Mouse (Mus musculus): ENCODE results near the gene Phtf1.

Gene Phtf1

DNA sequence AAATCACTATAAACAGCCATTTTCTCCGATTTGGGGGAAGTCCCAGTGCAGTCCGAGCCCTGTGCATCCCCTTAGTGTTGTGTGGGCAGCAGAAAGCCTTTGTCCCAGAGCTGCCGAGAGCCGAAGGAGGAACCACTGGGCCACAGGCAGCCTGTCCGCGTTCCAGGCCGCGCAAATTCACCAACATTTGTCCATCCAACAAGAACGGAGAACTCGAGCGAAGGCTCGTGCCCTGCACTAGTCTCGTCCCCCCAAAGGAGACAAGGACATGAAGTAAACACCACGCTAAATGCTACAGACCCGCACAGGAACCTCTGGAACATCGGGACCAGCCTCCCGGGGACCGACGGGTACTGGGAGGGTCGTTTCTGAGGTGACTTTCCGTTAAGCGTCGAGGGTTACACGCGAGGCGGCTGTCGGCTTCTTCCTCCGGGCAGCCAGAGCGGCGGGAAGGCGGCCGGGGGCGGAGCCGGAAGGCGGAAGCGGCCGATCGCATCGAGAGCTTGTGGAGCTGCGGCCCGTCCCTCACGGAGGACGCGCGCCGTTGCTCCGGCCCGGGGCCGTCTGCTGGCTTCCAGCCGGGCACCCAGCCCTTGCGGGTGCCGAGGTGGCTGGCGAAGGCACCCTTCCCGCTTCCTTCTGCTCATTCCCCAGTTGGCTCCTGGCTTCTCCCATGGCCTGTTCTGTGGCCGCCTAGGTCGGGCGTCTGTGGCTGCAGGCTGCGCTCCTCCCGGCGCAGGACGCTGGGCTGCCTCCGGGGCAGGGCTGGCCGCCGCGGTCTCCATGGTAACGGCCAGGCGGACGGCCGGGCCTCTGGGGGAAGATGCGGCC is at the start of gene Phtf1:
TSS of gene Phtf1 (plus strand) at position 250 of the 831 bp plus-strand sequence.
- under 1% methylated on average over 69 of the region's 70 CpGs for WGBS

DNA sequence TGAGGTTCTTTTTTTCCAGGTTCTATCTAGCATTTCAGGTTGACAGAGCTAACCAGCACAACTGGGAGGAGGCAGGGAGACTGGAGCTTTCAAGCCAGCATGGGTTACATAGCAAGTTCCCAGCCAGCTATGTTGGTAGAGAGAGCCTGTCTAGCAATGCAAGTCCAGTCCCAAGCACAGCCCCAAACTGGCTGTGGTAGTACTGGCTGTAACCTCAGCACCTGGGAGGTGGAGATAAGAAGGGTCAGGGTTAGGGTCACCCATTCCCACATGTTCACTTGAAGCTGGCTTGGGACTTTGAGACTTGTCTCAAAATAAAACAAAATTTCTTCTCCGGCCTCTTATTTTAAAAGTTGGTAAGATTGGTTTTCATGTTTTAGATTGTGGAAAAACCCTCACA is 47.8 kb upstream of the Phtf1 start:
- WGBS = 89% methylated on average over 1 of the region's 1 CpGs

DNA sequence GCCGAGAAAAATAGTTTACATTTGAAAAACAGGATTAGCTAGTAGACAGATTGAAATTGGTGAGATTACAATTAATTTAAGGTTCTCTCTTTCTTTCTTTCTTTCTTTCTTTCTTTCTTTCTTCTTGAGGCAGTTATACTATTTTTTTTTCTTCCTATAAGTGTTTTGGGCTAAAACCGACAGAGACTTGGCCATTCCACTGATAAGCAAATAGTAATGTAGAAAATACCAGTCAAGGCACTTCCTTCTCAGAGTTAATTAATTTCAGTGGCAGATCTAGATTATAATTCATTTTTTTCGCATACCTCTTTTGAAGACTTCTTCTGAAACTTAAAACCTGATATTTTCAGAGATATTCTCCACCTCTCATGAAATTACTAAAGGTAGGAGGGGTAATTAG is 42.6 kb upstream of the Phtf1 start:
- WGBS = 73% methylated on average over 3 of the region's 3 CpGs

DNA sequence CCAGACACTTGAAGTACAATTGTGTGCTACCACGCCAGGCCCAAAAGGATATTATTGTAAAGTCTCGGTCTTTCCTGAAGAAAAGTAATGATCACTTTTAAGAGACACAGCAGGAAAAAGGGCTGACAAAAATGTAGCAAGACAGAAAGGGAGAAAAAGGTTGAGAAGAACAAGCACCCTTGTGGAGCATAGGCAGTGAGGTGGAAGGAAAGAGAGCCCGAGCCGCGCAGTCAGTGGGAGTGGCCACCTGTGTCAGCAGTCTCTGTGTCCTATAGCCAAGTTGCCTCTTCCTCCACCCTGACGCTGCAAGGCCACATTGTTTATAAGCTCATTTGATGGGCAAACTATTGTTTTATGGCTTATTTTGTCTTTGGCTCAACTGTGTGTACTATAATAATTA is 40.4 kb upstream of the Phtf1 start:
- WGBS = 33% methylated on average over 6 of the region's 6 CpGs

DNA sequence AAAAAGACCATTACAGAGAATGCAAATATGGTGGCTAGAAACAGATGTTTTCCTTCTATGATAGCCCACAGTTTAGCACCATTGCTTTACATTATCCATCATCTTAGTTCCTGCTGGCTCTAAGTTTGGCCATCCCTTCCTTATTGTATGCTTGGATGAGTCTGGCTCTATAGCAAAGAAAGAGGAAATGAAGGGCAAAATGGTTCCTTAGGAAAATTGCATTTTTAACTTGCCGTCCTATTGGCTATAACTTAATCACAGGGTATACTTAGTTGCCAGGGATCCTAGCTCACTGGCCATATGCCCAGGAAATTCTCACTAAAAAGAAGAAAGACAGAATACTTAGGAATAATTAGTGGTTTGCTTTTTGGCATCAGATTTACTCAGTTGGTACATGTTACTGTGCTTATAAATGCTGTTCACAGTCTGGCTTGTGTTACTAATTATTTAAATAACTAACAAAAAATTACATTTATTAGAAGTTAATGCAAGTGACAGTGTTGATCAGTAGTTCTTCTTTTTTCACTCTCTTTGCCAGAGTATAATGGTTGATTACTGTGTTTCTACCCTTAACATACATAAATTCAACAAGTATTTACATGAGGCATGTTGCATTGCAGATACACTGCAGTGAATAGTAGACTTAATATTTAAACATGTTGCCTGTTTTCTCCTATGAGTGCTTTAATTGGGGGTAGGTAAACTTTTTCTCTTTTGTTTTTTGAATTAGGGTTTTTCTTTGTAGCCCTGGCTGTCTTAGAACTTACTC is 22.9 kb upstream of the Phtf1 start:
- WGBS = 16% methylated on average over 1 of the region's 1 CpGs

DNA sequence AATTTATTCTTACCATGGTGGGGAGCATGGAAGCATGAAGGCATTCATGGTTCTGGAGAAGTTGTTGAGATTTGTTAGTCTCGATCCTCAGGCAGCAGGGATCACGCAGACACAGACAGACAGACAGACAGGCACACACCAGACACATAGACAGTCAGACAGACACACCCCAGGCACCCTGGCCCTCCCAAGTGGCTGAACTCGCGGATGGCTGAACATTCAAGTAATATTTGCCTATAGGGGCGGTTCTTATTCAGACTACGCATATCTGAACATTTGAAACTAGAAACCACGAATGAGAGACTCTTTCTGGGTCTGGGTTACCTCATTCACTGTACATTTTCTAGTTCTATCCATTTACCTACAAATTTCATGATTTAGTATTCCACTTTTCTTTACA is 19.2 kb upstream of the Phtf1 start:
- WGBS = 95% methylated on average over 7 of the region's 7 CpGs

DNA sequence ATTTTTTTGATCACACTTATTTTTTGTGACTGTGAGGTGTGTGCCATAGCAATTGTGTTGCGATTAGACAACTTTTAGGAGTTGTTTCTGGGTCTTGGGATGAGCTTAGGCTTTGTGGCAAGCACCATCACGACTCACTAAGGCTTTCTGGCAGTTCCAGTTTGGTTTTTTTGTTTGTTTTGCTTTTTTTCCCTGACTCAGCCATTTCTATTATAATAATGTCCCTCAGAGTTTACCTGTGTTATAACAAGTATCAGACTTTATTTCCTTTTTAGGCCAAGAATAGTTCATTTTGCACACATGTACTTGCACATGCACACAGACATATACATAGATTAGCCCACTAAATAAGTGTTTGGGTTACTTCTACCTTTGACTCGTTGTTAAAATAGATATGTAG is 7.3 kb upstream of the Phtf1 start:
- WGBS = 85% methylated on average over 3 of the region's 3 CpGs

DNA sequence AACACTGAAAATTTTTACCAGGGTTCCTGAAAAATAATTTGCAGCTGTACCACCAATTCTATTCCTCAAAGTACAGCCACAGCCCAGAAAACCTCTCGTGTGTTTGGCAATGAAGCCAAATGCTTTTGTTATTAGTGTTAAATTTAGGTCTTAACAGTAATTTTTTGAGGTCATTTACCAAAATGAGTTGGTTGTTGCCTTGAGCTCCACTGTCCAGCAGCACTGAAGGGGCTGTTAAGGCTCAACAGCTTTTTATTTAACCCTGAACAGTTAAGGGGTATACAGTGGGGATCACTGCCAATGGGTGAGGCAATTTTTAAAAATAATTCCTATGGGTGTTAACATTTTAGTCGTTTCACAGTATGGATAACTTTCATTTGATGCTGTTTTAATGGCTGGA is 679 bp upstream of the Phtf1 start:
- 4% methylated on average over 2 of the region's 2 CpGs for WGBS

DNA sequence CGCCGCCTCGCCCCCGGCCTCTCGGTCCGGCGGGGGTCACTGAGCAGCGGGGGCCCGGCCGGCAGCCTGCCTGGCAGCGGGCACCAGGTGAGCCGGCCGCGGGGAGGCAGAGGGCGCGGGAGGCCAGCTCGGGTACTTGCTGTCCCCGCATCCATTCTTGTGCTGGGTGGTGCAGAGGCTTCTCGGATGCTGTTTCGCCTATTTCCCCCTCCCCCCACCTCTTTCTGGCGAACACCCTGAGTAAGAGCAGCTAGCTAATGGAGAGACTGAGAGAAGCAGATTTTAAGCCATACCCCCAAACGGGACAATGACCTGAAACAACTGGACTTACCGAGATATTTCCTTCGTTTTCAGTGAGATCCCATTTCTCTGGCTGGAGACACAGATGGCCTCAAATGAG is 791 bp downstream of the Phtf1 start:
- WGBS = under 1% methylated on average over 24 of the region's 24 CpGs

DNA sequence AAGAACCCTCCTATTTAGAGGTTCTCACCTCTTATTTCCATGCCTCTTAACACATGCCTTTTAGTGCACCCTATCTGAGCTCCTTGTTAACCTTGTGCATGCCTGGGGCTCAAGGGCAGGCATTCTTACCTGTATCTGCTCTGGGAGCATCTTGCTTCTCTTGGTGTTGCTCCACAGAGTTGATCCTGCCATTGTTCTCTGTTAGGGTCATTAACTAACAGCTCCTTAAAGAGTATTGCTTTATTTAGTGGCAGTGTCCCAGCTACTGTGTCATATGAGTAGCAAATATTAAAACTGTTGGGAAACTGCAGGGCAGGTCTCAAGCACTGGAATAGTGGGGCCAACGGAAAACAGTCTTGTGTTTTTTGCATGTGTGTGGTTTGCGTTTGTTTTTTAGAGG is 3.2 kb downstream of the Phtf1 start:
- WGBS = 96% methylated on average over 2 of the region's 2 CpGs

DNA sequence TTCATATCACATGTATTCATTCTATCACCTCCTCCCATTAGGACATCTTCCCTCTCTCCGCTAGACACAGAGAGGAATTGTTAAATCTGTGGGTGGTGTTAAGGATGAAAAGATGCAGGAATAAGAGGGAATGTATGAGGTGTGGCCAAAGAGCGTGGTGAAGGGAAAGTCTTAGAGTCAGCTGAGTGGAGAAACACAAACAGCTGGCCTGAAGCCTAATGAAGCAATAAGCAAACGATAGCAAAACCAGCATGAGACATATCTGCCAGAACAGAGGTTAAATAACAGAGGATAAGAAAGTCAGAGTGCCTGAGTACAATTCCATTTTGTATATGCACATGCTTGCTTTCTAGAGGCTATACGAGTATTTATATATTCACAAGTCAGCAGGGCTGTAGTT is 16.6 kb downstream of the Phtf1 start:
- 50% methylated on average over 4 of the region's 4 CpGs for WGBS

DNA sequence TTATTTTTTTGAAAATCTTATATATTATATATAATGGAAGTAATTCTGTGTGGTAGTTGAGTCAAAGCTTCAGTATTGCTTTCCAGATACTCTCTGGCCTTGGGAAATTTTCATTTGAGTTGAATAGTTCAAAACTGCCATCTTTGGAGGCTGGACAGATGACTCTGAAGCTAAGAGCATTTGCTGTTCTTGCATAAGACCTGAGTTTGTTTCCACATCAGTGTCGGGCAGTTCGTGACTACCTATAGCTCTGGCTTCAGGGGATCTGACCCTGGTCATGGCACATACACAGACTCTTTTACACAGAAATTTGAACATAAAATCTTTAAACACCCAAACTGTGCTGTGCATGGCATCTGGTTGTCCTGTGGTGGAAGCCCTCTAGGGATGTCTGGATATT is 17.3 kb downstream of the Phtf1 start:
- WGBS = 98% methylated on average over 2 of the region's 2 CpGs

DNA sequence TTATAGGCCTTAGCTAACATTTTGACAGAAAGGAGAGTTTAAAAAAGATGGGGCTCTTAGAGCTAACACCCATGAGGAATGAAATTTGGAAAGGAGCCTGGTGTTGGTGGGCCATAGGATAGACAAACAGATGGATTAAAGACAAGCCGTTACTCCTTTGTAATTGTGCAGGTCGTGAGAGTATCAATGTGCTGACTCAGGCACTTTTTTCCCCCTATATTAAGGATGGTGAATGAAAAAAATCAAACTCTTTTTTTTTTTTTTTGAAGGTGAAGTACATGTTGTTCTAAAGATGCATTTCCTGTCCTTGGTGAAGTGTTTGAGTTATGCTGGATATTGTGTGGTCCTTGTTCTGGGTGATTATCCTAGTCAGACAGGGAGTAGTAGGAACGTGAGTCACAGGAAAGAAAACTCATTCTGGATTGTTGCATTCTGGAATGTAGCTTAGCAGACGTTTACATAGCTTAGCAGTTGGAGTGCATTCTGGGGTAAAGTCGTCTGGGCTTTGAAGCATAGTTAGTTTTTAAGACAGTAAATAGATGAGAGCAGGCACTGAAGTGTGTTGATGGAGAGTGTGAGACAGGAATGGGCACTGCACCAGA is 20.0 kb downstream of the Phtf1 start:
- 38% methylated on average over 5 of the region's 5 CpGs for WGBS

DNA sequence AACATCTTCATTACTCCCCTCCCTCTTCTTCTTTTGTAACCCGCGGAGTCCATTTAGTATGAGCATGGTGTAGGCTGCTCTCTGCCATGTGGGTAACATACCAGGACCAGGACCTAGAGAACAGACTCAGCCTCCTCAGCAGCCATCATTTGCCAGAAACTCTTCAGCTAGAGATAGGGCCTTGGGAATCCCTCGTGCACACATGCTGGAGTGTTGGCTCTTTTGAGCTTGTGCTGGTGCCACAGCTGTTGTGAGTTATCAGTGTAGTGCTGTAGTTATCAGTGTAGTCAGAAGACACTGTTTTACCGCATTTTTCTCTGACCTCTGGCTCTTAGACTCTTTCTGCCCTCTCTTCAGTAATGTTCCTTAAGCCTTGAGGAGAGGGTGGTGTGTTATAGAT is 21.4 kb downstream of the Phtf1 start:
- WGBS = 94% methylated on average over 4 of the region's 4 CpGs

DNA sequence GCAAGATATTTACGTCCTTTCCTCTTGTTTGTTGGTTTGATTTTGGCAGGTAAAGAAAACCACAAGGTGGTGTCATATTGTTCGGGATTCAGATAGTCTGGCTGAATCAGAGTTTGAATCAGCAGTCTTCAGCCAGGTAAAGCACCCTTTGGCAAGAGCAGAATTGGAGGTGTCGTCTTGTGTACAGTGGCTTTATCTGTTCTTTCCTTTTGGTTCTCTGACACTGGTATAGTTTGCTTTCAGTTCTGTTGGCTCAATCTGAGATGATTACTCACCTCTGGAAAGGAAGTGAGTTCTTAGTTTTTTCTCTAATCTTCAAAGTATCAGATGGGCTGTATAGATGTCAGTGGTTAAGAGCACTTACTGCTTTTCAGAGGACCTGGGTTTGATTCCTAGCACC is 23.4 kb downstream of the Phtf1 start:
- WGBS = 95% methylated on average over 3 of the region's 3 CpGs

DNA sequence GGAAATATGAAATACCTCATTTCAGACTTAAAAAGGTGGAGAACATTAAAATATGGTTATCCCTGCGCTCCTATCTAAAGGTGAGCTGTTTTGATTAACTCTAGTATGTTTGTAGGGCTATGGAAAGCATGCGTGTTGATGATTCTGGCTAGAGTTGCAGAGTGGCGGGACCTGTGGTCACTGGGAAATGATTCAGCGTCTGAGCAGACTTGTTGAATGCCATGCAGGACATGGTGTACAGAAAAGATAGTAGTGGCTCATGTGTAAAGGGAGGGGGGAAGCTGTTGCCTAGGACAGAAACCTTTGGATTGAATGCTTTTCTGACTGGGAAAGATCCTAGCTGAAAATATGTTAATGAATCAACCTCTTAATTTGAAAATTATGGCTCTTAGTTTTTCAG is 30.8 kb downstream of the Phtf1 start:
- 95% methylated on average over 4 of the region's 4 CpGs for WGBS

DNA sequence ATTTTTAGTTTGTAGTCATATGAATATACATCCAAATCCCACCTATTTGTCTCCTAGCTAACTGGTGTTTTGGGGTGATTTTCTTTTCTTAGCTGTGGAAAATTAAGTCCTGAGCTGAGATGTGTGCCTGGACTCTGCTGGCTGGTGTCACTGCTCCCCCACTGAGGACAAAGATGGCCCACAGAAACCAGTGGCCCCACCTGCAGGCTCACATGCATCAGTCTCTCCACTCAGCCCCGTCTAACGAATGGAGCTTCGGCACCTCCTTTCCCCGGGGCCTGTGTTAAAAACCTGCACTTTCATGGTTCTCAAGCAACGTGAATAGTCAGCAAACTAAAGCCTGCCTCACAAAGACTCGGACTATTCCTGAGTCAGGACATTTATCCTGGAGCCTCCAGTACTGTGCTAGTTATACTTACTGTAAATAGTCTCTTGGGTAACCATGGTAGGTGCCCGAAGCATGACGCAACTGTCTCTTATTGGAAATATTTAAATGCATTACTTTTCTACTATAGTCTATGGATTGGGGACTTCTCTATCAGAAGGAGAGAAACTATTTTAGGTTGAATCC is 39.1 kb downstream of the Phtf1 start:
- 36% methylated on average over 8 of the region's 8 CpGs for WGBS

DNA sequence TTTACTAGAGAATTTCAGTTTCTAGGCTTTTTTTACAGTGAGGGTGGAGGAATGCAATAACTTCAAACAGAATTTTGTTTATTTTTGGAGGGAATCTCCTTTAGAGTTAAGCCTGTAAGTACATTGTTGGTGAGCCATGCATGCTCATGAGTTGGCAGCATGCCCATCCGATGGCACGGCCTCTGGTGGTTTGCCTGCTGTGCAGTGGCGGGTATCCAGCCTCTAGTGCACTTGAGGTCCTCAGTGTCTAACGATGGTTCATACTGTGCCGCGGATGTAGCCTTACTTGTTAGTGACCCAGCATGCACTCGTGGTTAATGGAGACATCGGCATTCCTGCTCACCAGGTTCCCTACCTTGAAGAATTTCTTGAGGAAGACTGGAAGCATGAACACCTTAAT is 39.6 kb downstream of the Phtf1 start:
- 20% methylated on average over 8 of the region's 8 CpGs for WGBS

DNA sequence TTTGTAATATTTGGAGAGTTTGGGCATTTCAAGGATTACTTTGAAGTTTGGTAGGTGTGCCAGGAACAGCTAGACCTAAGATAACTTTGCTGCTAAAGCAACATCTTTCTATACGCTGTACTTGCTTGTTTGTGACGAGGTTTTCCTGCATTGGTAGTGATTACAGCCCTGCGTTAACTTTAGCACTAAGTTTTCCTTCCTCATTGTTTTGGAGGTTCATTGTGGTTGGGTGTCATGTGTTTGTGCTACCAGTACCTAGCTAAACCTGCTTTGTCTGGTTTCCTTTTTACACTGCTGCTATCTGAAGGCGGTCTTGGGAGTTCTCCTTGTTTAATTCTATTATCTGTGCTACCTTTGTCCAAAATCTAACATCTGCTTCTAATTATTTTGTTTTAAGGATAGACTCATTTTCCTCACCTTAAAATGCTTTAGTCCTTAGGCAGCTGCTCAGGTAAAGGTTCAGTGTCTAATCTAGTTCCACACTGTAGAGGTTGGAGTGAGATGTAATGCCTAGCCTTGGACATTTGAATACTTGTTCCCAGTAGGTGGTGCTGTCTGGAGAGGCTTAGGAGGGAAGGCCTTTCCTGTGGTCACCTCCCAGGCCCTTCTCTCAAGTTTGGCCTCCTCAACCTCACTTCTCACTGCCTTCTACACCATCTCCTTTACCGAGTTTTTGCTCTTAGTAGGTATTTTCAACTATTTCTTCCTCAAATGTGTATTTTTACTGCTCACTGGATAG is 42.2 kb downstream of the Phtf1 start:
- 88% methylated on average over 5 of the region's 5 CpGs for whole genome bisulfite sequencing

DNA sequence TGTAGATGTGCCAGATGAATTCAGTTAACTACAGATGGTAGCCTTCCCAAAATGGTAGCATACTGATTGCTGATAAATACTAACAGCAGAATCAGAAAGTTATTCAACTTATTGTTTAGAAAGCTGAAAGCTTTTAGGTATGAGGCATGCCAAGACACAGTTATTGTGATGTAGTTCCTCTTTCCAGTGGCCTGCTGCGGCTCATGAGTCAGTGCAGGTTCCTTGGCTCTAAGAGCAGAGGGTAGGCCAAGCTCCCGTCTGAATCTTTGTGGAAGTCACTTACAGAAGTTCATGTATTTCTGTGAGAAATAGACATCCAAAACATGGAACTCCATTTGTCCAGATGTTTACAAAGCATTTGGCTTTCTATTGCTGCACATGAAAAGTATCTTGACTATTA is 44.1 kb downstream of the Phtf1 start:
- 60% methylated on average over 2 of the region's 2 CpGs for WGBS

DNA sequence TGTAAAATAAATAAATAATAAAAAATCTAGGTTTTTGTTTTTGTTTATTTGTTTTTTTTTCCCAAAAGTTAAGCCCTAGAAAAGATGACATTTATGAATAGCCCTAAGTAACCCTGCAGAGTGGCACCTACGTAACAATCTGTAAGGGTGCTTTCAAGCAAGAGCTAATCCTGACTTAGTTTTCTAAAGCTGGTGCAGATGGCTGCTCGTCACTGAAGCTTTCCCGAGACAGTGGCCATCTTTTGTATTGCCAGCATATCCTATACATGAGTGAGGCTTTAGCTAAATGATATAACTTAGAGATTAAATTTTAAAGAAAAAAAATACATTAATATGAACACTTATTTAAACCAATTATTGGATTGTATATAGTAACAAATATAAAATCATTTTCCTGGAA is 50.0 kb downstream of the Phtf1 start:
- 65% methylated on average over 3 of the region's 3 CpGs for WGBS

DNA sequence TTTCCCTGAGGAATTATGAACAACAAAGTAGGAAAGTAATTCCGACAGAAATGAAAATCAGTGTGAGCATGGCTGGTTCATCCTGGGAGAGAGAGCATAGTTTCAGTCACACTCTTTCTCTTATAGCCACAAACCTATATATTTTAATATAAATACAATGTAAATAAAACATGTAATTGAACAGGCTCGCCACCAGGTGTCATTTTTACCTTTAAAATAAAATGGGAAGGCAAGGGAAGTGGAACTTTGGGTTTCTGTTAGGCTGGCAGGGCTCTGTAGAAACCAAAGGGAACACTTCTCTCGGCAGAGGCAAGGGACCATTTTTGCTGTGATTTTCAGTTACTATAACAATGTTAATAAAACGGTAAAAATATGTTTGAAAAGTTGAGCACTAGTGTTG is 51.5 kb downstream of the Phtf1 start:
- 49% methylated on average over 4 of the region's 4 CpGs for WGBS

All from cerebral cortex, adult 2 months (tissue).